Comparison of ENCODE assay signal across 19 mouse cellular contexts in the genomic region with DNA sequence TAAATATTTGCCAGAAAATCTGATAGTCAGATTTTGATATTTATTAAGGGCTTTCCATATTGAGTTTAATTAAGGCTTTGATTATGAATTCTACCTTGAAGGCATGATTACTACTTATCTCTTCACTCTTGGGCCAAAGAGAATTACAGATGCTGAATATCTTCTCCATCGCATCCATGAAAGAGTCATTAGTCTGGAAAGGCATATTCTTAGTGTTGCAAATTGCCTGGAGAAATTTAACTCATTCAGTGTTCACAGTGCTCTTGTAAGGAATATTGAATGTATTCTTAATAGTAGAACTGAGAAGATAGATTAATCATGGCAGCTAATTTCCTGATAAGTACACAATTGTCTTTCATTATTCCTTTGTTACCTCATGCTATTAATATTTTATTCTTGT.
A peak's percentile ranks its signal among the peaks of the same experiment; 100 is the strongest.
DNase-seq lines count a peak whose midpoint lies in the region; ATAC-seq and TF ChIP-seq lines count a peak whose summit lies in the region.
"Had no signal": no experiment of that assay in that cellular context is flagged by ENCODE, and none has a peak within 500 bp of the region (broad histone marks: within the 10 kb centered on the region; RNA-seq: fewer than 3 reads in every experiment).

No protein-coding gene starts in this region.

- H3K27me3 ChIP-seq in midbrain, embryonic 13.5 days, result no peaks in the 10 kb centered on the region
- H3K27me3 ChIP-seq in midbrain, embryonic 10.5 days (ENCODE audit: low read depth, poor library complexity, severe bottlenecking), result no peaks in the 10 kb centered on the region
- H3K27me3 ChIP-seq in midbrain, embryonic 15.5 days (replicated peaks), result no peaks in the 10 kb centered on the region
- no peaks in the 10 kb centered on the region for H3K27me3 ChIP-seq in midbrain, postnatal 0 days (ENCODE audit: insufficient read depth, low read length)
- H3K27me3 ChIP-seq: embryonic facial prominence, embryonic 12.5 days; forebrain, embryonic 15.5 days had no signal

- no peak for DNase-seq in midbrain, embryonic 10.5 days (ENCODE audit: low spot score)
- peak; percentile 46 for DNase-seq in brain, embryonic 14.5 days (ENCODE audit: low read depth)
- no peak for DNase-seq in midbrain, postnatal 0 days (ENCODE audit: low spot score)
- DNase-seq in natural killer cell, adult 2 months (ENCODE audit: low spot score in 2 of 2), result no peak
- DNase-seq in left cerebral cortex, postnatal 10 days (ENCODE audit: extremely low spot score in 1 of 2, low spot score in 2 of 2), result no peak
- DNase-seq: adrenal gland, adult 2 months; adrenal gland, postnatal 10 days; adrenal gland, postnatal 25 days; cerebellum, adult 11-12 months; cerebellum, adult 2 months; cerebellum, adult 9-10 months; cerebellum, postnatal 10 days; cerebellum, postnatal 25 days; forebrain, postnatal 0 days had no signal

- TF ChIP-seq CTCF in brain, embryonic 14.5 days (IDR thresholded peaks at IDR 0.05; ENCODE audit: borderline replicate concordance, extremely low read depth, insufficient read depth, insufficient read length), result no peak
- TF ChIP-seq CTCF in midbrain, postnatal 0 days (IDR thresholded peaks at IDR 0.05), result no peak

- H3K9me3 ChIP-seq in midbrain, embryonic 13.5 days, result no peaks in the 10 kb centered on the region
- H3K9me3 ChIP-seq in midbrain, embryonic 10.5 days (replicated peaks), result 0 out of 2 replicates have a peak, but pooled peaks cover 3% of the 10 kb centered on the region
- H3K9me3 ChIP-seq in midbrain, embryonic 15.5 days, result no peaks in the 10 kb centered on the region
- H3K9me3 ChIP-seq in midbrain, postnatal 0 days (ENCODE audit: low read length), result no peaks in the 10 kb centered on the region
- H3K9me3 ChIP-seq: embryonic facial prominence, embryonic 10.5 days; embryonic facial prominence, embryonic 12.5 days; forebrain, embryonic 15.5 days had no signal

- no peak overlapping the region for H3K27ac ChIP-seq in midbrain, embryonic 13.5 days
- H3K27ac ChIP-seq in midbrain, embryonic 10.5 days (replicated peaks), result no peak overlapping the region
- no peak overlapping the region for H3K27ac ChIP-seq in midbrain, embryonic 15.5 days
- no peak overlapping the region for H3K27ac ChIP-seq in midbrain, postnatal 0 days (ENCODE audit: low read depth, low read length)
- H3K27ac ChIP-seq: embryonic facial prominence, embryonic 10.5 days; embryonic facial prominence, embryonic 12.5 days; forebrain, embryonic 15.5 days had no signal

- TF ChIP-seq POLR2A in brain, embryonic 14.5 days (IDR thresholded peaks at IDR 0.05; ENCODE audit: borderline replicate concordance, extremely low read depth, insufficient read depth, insufficient read length, poor library complexity, severe bottlenecking), result no peak

- 75% methylated on average over 1 of the region's 1 CpGs for WGBS in midbrain, embryonic 13.5 days
- 92% methylated on average over 1 of the region's 1 CpGs for WGBS in midbrain, embryonic 10.5 days
- WGBS in midbrain, embryonic 15.5 days, result 51% methylated on average over 1 of the region's 1 CpGs
- 35% methylated on average over 1 of the region's 1 CpGs for WGBS in midbrain, postnatal 0 days

- intact Hi-C loops in left cerebral cortex, postnatal 10 days (cut with DNase I), result no loop called here

- no peaks in the 10 kb centered on the region for H3K36me3 ChIP-seq in midbrain, embryonic 13.5 days
- no peaks in the 10 kb centered on the region for H3K36me3 ChIP-seq in midbrain, embryonic 10.5 days
- H3K36me3 ChIP-seq in midbrain, embryonic 15.5 days (replicated peaks), result no peaks in the 10 kb centered on the region
- H3K36me3 ChIP-seq in midbrain, postnatal 0 days (ENCODE audit: insufficient read depth, low read length), result no peaks in the 10 kb centered on the region
- H3K36me3 ChIP-seq: embryonic facial prominence, embryonic 10.5 days; embryonic facial prominence, embryonic 12.5 days; forebrain, embryonic 15.5 days had no signal

- H3K9ac ChIP-seq in midbrain, embryonic 13.5 days (replicated peaks), result no peak overlapping the region
- H3K9ac ChIP-seq in midbrain, embryonic 15.5 days, result no peak overlapping the region
- H3K9ac ChIP-seq in midbrain, postnatal 0 days (replicated peaks; ENCODE audit: low read length, poor library complexity, severe bottlenecking), result no peak overlapping the region
- H3K9ac ChIP-seq: embryonic facial prominence, embryonic 12.5 days; forebrain, embryonic 15.5 days; forebrain, postnatal 0 days had no signal

- H3K4me3 ChIP-seq in midbrain, embryonic 13.5 days (replicated peaks), result no peak overlapping the region
- no peak overlapping the region for H3K4me3 ChIP-seq in midbrain, embryonic 10.5 days
- no peak overlapping the region for H3K4me3 ChIP-seq in midbrain, embryonic 15.5 days
- H3K4me3 ChIP-seq in midbrain, postnatal 0 days (ENCODE audit: low read depth, low read length), result no peak overlapping the region
- H3K4me3 ChIP-seq: embryonic facial prominence, embryonic 10.5 days; embryonic facial prominence, embryonic 12.5 days; forebrain, embryonic 15.5 days had no signal

- 0 out of 2 replicates have a peak, but pooled peaks have one; percentile 56 for ATAC-seq in midbrain, embryonic 13.5 days
- ATAC-seq in midbrain, embryonic 15.5 days (replicated peaks), result peak; percentile 50; the same call in 1 of the 2 replicates
- ATAC-seq in midbrain, postnatal 0 days (ENCODE audit: low FRiP score), result peak; percentile 27; the same call in 1 of the 2 replicates
- ATAC-seq: forebrain, embryonic 15.5 days; forebrain, postnatal 0 days had no signal

- H3K4me2 ChIP-seq in midbrain, embryonic 13.5 days (replicated peaks), result no peak overlapping the region
- no peak overlapping the region for H3K4me2 ChIP-seq in midbrain, embryonic 15.5 days
- H3K4me2 ChIP-seq in midbrain, postnatal 0 days (ENCODE audit: low read depth, low read length, poor library complexity, severe bottlenecking), result no peak overlapping the region
- H3K4me2 ChIP-seq: embryonic facial prominence, embryonic 12.5 days; forebrain, embryonic 15.5 days had no signal

- no peaks in the 10 kb centered on the region for H3K4me1 ChIP-seq in midbrain, embryonic 13.5 days (replicated peaks)
- no peaks in the 10 kb centered on the region for H3K4me1 ChIP-seq in midbrain, embryonic 10.5 days
- H3K4me1 ChIP-seq in midbrain, embryonic 15.5 days, result no peaks in the 10 kb centered on the region
- H3K4me1 ChIP-seq in midbrain, postnatal 0 days (ENCODE audit: insufficient read depth, low read length), result no peaks in the 10 kb centered on the region
- H3K4me1 ChIP-seq: embryonic facial prominence, embryonic 10.5 days; embryonic facial prominence, embryonic 12.5 days; forebrain, embryonic 15.5 days had no signal
